Mouse (Mus musculus): Measurements from ENCODE around the gene Gm40193.

DNA sequence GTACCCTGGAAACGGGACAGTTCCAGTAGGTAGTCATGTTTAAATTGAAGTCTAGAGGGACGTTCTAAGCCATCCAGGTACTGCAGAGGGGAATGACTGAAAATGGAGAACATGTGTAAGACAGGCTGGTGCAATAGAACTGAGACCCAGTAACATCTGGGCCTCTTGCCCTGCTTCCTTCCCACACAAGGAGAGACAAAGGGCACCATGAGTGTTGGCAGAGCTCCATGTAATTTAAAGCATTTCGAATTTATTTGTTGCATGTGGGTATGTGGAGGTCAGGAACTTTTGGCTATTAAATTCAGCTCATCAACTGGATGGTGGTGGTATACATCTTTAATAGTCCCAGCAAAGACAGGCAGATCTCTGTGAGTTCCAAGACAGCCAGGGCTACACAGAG is 49.5 kb upstream of the Gm40193 start:
- TF ChIP-seq CTCF (IDR thresholded peaks at IDR 0.05; ENCODE audit: control insufficient read depth, insufficient read depth, low read length) (no peak), POLR2A (IDR thresholded peaks at IDR 0.05; ENCODE audit: borderline replicate concordance, control insufficient read depth, low read depth, low read length) (no peak)
